8 mouse cellular contexts compared by ENCODE assay signal in the genomic region with DNA sequence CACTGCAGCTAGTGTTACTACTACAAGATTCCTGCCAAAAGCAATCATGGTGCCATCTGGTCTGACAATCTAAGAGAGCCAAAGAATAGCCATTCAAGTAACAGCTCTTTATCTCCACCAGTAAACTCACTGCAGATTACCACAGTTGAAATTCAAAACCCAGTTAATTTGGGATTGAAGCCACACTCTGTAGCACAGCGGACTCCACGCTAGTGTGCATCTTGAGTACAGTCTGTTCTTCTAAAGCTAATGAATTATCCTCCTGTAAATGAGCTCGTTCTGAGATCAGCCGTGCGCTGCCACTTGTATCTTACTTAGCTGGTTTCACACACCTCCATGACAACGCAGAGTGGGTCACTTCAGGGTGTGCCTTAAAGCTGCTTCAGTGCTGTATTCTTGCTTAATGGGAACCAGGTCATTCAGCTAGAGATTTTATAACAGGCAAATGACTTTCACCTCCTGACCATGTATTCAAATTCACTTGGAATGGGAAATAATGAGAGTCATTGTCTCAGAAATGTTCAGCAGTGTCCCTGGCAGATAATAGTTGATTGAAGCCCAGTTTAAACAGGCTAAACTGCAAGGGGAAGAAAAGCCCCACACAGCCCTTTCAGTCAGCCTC.
DNase-seq lines count a peak whose midpoint lies in the region; ATAC-seq lines count a peak whose summit lies in the region.

No protein-coding gene starts in this region.

- peak; percentile 74; the same call in 1 of the 2 replicates for ATAC-seq in hindbrain, embryonic 13.5 days (ENCODE audit: low FRiP score)
- ATAC-seq in midbrain, embryonic 12.5 days (ENCODE audit: low FRiP score, low read depth), result peak; percentile 58; the same call in 1 of the 2 replicates
- no peak for ATAC-seq in granulocyte monocyte progenitor cell, adult 5-6 weeks (replicated peaks; ENCODE audit: poor library complexity, severe bottlenecking)
- no peak for ATAC-seq in heart, embryonic 11.5 days (replicated peaks; ENCODE audit: insufficient number of reproducible peaks, low FRiP score, low TSS enrichment)

- peaks cover 4% of the 10 kb centered on the region; the same call in 1 of the 2 replicates for H3K4me1 ChIP-seq in hindbrain, embryonic 13.5 days (replicated peaks)
- H3K4me1 ChIP-seq in midbrain, embryonic 12.5 days, result peaks cover 5% of the 10 kb centered on the region; the same call in 1 of the 2 replicates
- H3K4me1 ChIP-seq in heart, embryonic 11.5 days (ENCODE audit: control insufficient read depth, insufficient read depth, low read length), result 0 out of 2 replicates have a peak, but pooled peaks cover 2% of the 10 kb centered on the region

- no peaks in the 10 kb centered on the region for H3K36me3 ChIP-seq in hindbrain, embryonic 13.5 days
- H3K36me3 ChIP-seq in midbrain, embryonic 12.5 days, result no peaks in the 10 kb centered on the region
- 0 out of 2 replicates have a peak, but pooled peaks cover 2% of the 10 kb centered on the region for H3K36me3 ChIP-seq in heart, embryonic 11.5 days (ENCODE audit: control insufficient read depth, insufficient read depth, low read length)

- peak; percentile 30 for DNase-seq in ZHBTc4 (ENCODE audit: low read depth, low spot score)
- peak; percentile 34 for DNase-seq in embryo, embryonic 10 days (ENCODE audit: low spot score)
- no peak for DNase-seq in adrenal gland, adult (ENCODE audit: inconsistent age in 2 of 2, low spot score in 1 of 2)
- DNase-seq in gastrocnemius, postnatal 10 days, result no peak

- 38% methylated on average over 6 of the region's 6 CpGs for WGBS in hindbrain, embryonic 13.5 days
- WGBS in midbrain, embryonic 12.5 days, result 50% methylated on average over 6 of the region's 6 CpGs
- WGBS in heart, embryonic 11.5 days (ENCODE audit: insufficient replicate concordance), result 52% methylated on average over 6 of the region's 6 CpGs

- no peak overlapping the region for H3K4me3 ChIP-seq in hindbrain, embryonic 13.5 days
- no peak overlapping the region for H3K4me3 ChIP-seq in midbrain, embryonic 12.5 days
- no peak overlapping the region for H3K4me3 ChIP-seq in heart, embryonic 11.5 days (ENCODE audit: low read depth, low read length)

- H3K4me2 ChIP-seq in hindbrain, embryonic 13.5 days, result no peak overlapping the region
- H3K4me2 ChIP-seq in midbrain, embryonic 12.5 days (replicated peaks), result no peak overlapping the region
- no peak overlapping the region for H3K4me2 ChIP-seq in heart, embryonic 11.5 days

- H3K9ac ChIP-seq in hindbrain, embryonic 13.5 days, result no peak overlapping the region
- no peak overlapping the region for H3K9ac ChIP-seq in midbrain, embryonic 12.5 days (replicated peaks)
- H3K9ac ChIP-seq in heart, embryonic 11.5 days (ENCODE audit: low read depth, low read length), result no peak overlapping the region

- no peaks in the 10 kb centered on the region for H3K9me3 ChIP-seq in hindbrain, embryonic 13.5 days
- H3K9me3 ChIP-seq in midbrain, embryonic 12.5 days, result no peaks in the 10 kb centered on the region
- H3K9me3 ChIP-seq in heart, embryonic 11.5 days (replicated peaks; ENCODE audit: control insufficient read depth, low read length), result no peaks in the 10 kb centered on the region

- H3K27ac ChIP-seq in hindbrain, embryonic 13.5 days, result peak overlapping the region; percentile 35; the same call in 1 of the 2 replicates
- H3K27ac ChIP-seq in midbrain, embryonic 12.5 days (replicated peaks), result 0 out of 2 replicates have a peak overlapping the region, but pooled peaks have one; percentile 27
- H3K27ac ChIP-seq in heart, embryonic 11.5 days (ENCODE audit: low read depth, low read length), result no peak overlapping the region

- H3K27me3 ChIP-seq in hindbrain, embryonic 13.5 days, result no peaks in the 10 kb centered on the region
- no peaks in the 10 kb centered on the region for H3K27me3 ChIP-seq in midbrain, embryonic 12.5 days
- H3K27me3 ChIP-seq in heart, embryonic 11.5 days (ENCODE audit: control insufficient read depth, insufficient read depth, low read length), result no peaks in the 10 kb centered on the region

Comparison
In these comparisons a context has a peak if more than half of its experiments do, and no peak if none do; other contexts are left out.
1. DNase-seq: peak in ZHBTc4 (single experiment) and embryo, embryonic 10 days (single experiment); none in adrenal gland, adult (0 of 2) and gastrocnemius, postnatal 10 days (single experiment).
2. ATAC-seq: peak in hindbrain, embryonic 13.5 days (single experiment) and midbrain, embryonic 12.5 days (single experiment); none in granulocyte monocyte progenitor cell, adult 5-6 weeks (single experiment) and heart, embryonic 11.5 days (single experiment).